Mouse (Mus musculus) cerebellum, postnatal 10 days (tissue): ENCODE results near the gene Grik4.

ENCODE experiments used
- DNase-seq, 2 experiments: peaks; one replicate each; pipeline ENCODE4 v3.0.0; 2021; ENCODE audit warnings: mixed read lengths in 2 of 2

The Grik4 gene

DNA sequence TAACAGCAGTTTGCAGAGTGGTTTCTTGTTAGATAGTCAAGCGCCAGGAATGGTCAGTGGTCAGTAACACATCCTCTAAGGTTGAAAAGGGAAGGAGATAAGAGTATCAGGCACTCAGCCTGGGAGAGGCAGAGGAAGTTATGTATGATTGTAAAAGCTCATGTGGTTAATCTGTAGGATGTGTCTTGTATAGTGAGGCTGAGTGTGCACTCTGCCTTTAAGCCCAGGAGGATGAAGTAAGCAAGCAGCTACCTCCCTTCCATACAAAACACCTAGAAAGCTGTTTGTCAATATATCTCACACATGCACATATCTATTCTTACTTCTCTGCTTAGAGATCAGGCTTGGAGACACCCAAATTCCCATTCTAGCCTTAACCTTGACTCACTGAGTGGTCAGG, 389.1 kb downstream of the Grik4 start:
- DNase-seq, result no peak

DNA sequence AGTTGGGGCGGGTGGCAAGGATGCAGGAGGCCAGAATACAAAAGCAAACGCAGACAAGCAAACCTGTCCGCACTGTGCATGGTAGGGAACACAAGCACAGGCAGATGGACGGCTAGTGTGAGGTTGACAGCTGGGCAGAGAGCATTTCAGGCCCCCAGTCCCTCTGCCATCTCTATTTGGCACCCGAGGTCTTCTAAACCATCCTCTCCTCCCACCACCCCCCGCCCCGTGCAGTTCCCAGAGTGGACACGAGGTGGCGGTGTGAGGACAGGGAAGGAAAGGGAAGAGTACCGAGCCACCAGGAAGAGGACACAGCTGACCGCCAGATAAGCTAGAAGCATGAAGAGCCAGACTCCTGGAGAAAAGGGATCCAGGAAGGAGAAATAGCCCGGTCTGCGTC, 394.2 kb downstream of the Grik4 start:
- DNase-seq, result peak; percentile 99 to 100

DNA sequence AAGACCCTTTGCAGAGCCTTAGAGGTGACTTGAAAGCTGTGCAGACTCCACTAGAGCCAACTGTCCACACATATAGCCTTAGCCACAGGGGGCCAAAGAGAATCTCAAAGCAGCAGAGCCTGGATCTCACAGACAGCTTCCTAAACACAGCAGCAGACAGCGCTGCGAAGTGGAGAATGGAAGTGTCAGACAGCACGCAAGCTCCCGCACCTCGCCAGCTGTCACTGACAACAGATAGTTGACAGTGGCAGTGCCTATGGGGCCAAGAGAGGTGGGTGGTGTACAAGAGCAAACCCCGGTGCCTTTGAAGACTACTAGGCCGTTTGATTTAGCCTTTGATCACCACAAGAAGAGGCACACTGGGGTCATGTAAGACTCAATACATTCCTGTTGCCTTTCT, 395.3 kb downstream of the Grik4 start:
- peak; percentile 30 to 38 for DNase-seq

DNA sequence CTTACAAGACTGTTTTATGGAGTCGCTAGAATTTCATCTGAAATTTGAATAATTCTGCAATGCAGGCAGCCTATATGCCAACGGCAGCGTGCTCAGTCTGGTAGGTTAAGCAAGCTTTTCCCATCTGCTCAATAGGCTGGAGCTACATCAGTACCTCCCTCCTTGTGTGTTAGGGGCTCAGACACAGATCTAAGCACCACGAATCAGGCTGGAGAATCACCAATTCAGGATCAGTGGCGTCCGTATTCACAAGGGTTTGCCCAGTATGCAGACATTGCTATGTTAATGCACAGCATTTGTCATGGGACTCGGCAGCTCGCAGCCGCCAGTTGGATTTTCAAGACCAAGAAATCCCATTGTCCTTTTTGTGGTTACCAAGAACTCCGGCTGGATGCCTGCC, 399.8 kb downstream of the Grik4 start:
- DNase-seq, result no peak

DNA sequence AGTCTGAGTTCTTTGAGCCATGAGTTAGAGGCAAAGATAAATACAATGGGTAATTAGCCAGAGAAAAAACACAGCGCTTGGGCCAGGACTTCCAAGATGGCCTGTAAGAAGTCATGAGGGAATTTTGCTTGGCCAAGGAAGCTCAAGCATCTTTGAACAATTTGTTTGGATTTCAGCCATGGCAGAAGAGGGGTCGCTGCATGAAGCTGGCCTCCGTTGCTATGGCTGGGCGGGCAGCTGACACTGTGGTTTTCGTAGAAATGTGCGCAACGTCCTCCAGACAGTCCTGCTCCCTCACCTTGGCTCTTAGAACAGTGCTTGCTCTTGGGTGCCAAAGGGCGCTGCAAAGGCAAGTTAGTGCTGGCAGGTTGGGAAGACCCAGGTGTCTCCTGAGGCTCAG, 410.8 kb downstream of the Grik4 start:
- peak; percentile 80 to 82 for DNase-seq

DNA sequence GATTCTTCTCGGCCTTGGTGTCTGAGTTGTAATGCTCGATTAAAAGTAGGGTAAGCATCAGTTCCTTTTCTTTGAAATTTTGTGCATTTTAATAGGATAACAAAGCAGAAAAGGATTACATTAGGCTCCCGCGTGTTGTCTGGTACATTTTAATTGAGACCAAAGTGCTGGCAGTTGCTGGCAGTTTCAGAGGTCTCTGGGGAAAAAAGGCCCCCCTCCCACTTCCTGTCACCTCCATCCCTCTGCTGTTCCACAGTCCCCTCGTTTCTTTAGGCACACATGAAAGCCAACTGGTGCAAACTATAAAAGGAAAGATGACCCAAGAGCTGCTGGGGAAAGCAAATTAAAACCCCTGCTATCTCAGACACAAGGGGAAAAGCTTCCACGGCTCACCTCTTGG, 411.3 kb downstream of the Grik4 start:
- DNase-seq, result peak; percentile 35 to 40

DNA sequence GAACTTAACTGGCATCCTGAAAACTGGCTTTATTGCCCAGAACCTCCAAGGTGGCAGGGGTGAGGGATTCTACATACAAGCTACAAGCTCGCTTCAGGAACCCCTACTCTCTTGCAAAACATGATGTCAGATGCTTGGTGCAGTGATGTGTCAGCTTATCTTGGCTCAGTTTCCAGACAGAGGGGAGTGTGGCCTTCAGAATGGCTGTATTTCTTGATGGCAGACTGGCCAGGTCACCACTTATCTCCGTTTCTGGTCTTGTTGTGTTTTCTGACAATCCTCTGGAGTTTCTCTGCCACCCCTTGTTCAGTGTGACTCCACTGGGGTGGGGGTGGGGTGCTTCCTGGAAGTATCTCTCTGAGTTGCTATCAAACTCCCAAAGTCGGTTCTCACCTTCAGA, 412.3 kb downstream of the Grik4 start:
- DNase-seq, result no peak

DNA sequence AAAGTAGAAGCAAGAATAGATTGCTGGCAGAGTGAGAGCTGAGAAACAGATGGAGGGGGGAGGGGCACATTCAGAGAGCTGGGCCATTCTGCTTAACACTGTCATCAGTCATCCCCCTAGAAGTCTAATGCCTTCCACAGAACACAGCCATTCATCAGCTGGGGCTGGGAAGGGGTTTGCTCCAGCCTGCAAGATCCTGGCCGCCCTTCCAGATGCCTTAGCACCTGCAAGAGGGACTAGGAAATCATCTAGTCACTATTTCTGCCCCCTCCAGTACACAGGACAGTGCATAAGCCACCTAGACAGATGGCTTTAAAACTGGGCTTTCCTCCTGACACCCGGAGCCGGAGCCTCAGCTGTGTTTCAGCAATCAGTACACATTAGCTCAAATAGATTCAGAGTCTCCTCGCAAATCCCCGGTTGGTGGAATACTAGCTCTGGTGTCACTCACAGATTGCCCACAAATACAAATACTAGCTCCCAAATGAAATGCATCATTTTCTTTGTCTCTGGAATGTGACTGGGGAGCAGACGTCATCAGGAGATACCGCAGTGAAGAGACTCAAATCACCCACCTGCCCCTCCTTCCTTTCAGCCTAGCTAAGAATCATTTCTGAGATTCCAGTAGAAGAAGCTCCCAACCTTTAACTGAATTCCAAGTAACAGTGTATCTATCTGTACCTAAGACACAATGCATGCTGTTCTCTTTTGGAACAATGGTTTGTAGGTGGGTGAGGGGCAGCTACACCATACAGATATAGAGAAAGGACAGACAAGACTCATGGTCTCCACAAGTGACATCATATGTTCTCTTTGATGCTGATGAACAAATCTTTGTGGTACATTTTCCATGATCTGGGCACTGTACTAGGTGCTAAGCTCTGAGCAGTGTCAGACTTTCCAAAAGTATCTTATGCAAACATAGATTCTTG, 413.8 kb downstream of the Grik4 start:
- peak; percentile 88 to 89 for DNase-seq

DNA sequence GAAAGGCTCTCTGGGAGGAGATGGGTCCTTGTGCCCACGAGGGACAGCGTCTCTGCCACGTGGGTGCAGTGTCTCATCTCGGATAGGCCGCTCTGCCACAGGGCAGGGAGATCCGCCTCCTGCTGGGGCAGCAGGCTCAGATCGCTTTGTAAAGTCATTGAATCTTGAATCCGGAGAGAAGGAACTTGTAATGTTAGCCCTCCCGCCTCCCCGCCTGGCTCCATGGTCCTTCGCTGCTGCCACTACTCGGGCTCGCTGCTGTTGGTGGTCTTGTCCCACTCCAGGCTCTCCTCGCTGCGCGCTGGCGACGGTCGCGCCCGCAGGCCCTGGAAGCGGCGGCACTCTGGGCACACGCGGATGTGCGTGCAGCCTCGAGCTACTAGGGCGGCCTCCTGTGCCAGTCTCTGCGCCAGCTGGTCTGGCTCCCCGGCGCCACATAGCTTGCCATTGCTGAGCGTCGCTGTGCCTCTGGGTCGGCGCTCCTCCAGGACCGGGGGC, 423.7 kb downstream of the Grik4 start:
- DNase-seq, result peak; percentile 79 to 88

DNA sequence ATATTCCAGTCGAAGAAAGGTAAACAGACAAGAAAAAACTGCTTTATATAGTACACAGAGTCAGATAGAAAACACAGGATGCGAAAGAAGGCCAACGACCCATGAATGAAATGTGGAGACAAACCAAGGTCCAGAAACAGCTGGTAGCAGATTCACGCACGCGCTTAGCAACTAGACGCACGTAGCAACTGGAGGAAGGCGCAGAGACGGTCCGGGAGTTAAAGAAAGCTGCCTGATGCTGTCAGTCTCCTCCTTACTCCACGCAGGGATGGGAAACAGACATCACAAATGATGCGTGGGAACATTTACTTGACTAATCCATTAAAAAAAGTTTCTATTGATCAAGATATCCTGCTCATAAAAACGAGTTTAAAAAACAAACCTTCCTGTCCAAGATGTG, 426.1 kb downstream of the Grik4 start:
- DNase-seq, result no peak

DNA sequence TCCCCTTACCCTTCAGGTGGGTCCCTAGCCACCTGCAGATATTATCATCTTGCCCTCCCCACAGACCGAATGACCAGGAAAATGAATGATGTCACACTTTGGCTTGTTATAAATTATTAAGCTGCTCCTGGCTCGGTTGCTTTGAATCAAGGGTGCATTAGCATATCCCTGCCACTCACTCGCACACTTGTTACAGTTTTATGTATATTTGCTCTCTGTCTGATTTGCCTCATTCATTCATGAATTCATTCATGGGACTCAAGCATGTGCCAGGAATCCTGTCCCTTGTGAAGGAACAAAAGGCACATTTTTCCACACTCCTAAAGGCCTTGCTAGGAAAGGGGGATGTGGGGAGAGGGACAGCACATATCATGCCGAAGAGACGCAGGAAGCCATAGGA, 431.1 kb downstream of the Grik4 start:
- DNase-seq, result no peak

DNA sequence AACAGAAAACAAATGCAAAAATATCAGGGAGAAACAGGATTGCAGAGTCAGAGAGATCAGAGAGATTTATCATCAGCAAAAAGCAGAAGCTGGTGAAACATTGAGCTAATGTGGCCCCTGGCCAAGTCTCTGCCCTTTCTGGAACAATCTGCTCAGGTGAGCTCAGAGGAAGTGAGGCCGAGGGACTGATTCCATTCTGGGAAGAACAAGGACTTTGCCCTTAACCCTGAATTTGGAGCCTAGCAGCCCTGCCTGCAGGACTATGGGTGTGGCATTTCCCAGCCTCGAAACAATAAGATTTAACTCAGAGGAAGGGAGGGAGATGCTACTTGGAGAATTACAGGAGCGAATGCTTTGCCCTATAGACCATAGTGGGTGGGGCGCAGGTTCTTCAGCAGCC, 432.0 kb downstream of the Grik4 start:
- DNase-seq, result peak; percentile 32 to 43

DNA sequence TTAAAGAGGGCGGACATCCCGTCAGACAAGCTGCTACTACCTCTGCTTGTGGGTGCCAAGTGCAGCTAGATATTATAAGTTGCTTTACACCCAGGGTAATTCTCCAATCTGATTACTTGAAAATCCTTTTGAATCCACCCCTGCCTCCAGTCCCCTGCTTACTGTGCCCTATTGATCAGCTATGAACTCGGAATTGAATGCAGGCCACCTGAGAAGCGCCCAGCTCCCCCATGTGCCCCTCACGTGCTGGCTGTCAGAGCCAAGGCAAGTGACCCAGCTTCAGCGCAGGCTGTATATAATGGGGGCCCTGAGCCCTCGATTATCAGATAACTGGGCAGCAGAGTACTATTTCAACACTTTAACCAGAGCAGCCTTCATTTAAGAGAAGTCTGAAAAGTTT, 436.1 kb downstream of the Grik4 start:
- no peak for DNase-seq

DNA sequence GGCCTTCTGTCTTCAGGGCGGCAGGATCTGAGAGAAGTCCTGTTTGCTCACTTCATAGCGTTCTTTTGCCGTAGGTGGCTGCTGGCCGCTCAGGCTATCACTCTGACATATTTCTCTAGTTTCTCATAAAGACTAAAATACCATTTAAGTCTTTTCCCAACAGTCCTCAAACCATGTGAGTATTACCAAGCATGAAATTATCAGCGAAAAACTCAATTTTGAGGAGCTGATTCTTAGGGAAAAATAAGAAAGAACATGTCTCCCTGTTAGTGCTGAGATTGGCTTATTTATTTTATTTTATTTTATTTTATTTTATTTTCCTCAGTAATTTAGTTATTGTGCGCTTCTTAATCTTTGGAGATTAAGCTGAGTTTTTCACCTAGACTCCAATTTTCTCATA, 436.6 kb downstream of the Grik4 start, which contains the start of gene Tbcel:
Gene Tbcel (minus strand): TSS at position 101 of the 400 bp plus-strand sequence.
- no peak for DNase-seq

DNA sequence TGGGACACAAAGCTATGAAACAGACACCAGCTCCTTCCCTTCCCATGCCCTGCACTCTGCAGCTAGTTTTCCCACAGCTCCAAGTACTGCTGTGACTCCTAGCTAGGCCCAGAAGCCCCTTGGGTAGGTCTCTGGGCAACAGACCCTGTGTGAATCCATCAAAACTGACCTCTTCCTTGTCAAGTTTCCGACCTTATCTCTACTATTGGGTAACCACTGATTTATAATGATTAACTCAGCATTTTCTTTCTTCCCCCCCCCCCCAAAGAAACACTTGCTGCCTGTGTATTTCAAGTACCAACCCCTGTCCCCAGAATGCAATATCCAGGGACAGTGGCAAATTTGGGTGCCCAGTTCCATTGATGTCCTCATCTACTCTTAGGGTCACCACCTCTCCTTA, 437.3 kb downstream of the Grik4 start:
- no peak for DNase-seq

DNA sequence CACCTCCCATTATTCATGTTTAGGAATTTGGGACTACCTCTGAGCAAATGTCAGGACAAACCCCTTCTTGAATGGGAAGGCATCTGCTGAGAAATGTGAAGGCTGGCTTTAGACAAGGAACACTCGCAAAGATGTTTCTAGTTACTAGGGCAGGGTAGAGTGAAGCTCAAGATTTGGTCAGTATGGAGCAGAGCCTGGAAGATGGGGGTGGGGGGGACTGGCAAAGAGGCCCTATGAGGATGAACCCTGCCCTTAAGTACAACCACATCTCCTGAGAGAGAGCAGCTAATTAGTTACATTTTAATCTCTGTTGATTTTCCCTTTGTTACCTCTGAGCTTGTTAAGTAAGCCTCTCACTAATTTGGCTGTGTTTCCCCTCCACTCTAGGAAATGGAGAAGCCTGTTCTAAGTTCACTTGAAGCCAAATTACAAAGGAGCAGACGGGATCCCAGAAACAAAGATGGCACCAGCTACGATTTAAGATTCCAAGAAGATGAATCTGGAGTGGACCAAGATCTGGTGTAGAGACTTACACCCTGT, 439.3 kb downstream of the Grik4 start:
- DNase-seq, result no peak

DNA sequence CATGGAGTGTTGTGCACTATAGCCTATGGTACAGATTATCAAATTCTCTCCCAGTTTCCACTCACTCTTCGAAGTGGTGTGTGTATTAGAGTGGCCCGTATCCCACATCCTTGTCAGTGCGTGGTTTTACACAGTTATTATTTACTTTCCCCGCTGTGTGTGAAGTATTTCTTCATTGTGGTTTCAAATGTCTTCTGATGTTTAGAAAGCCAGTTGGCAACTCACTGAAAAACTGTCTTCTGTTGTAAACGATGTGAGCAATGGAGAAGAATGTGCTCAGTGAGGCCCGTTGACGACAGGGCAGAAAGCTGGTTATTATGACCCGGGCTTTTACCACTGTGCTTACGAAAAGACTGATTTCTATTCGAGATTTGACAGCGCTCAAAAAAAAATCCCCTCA, 439.7 kb downstream of the Grik4 start:
- DNase-seq, result no peak

DNA sequence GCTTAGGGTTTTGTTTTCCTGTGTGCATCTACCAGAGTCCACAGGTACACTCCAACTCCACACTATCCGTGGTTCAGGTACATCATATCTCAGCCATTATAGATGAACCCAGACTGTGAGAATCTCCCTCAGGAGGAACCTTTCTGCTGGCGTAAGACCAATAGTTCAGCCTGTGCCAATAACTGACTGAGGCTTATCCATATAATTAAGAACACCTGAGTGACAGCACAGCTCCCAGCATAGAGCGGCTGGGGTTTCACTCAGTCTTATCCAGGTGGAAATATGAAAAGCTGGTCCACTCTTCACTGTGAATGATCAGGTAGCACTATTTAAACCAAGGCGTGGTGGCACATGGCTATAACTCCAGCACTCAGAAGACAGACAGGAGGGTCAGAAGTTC, 440.6 kb downstream of the Grik4 start:
- DNase-seq, result peak; percentile 38 to 50

DNA sequence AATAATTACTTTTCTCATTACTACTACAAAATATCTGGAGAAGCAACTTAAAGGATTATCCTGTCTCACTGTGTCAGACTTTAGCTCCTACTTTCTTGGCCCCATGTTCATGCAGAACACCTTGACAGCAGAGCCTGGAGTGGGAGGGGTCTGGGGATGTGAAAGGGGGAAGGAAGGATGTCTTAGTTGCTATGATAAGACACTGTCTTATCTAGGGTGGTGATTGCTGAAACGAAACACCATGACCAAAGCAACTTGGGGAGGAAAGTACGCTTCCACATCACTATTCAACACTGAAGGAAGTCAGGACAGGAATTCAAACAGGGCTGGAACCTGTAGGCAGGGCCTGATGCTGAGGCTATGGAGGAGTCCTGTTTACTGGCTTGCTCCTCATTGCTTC, 448.0 kb downstream of the Grik4 start:
- DNase-seq, result no peak

DNA sequence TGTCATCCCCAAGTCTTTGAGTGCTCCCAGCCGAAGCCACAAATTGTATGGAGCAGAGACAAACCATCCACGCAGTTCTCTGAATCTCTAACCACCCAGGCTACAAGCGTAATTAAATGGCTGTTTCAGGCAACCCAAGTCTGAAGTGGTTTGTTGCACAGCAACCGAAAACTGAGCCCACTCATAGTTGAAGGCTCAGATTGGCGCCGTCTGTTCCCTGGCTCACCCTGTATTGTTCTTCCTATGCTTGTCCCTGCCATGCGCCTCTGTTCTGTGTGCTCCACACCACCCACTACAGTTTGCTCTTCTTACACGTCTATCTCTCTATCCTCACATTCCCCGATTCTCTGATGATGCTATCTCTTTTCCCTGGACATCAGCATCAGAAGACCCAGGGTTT, 452.5 kb downstream of the Grik4 start:
- no peak for DNase-seq

DNA sequence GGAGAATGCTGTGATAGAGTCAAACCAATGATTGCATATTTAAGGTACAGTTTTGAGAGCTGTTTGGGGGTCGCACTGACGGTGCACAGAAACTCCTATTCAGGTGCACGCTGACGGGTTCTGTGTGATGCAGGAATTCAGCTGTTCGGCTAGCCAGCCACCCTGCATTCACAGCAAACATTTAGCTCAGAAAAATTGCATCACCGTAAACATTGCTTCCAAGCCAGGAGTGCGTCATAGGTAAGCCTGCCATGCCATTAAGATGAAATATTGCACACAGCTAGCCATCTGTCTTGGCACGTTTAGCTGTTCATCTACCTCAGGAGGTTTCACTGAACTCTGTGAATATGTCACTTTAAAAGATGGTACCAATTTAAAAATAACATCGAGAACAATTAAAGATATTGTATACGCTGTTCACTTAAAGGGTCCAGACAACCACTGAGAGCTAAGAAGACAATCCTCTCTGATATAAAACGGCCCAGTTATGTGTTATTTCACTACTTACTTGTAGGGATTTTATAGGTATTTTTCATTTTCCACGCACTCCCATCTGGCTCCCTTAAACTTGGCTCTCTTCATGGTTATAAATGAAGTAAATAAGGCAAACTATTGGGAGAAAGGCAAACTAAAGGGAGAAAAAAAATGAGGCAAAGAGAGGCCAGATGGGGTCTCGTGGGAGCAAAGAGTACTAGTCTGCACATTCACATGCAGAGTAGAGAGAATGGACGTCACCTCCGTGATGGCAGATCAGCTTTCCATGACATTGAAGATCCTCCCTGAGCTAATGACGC, 453.5 kb downstream of the Grik4 start:
- peak; percentile 34 to 37 for DNase-seq

DNA sequence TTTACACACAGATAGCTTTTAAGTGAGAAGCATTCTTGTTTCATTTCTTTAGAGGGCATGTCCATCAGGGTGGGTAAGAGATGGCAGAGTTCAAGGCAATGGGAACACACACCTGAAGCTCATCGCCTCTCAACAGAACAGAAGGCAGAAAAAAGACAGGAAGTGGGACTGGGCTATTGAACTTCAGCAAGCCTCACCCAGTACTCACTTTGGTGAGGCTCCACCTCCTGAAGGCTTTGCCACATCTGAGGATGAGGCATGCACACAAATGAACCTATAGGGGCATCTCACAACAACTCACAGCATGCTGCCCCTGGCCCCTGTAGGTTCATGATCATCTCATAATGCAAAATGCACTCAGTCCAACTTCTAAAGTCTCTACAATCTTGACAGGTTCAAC, 456.2 kb downstream of the Grik4 start:
- no peak for DNase-seq

DNA sequence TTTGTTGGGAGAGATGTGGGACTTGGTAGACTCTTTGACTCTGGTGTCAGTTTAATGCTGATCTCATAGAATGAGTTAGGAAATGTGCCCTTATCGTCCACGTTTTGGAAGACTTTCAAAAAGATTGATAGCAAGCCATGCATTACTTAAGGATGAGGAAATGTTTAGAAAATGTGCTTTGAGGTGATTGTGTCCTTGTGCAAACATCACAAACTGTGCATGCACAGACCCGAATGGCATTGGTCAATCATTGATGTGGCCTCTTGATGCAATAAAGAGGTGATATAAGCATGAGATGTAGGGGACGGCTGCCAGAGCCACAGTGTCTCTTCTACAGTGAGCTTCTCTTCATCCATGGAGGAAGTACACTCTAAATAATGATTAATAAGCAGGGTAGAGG, 457.4 kb downstream of the Grik4 start:
- no peak for DNase-seq

DNA sequence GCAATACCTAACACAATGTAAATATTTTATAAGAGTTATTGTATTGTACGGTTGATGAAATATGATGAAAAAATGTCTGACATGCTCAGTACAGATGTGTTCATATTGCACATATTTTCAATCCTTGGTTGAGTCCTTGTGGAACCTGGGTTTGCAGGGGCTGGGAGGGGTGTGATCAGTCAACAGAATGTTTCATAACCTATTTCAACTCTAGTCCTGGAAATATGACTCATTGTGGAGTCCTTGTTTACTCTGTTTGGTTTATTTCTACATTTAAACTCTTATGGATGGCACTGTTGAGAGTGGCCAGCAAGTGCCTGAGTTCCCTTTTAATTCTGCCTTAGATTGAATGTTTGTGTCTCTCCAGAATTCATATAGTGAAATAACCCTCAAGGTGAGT, 459.6 kb downstream of the Grik4 start:
- DNase-seq, result no peak
